Mouse (Mus musculus): Measurements from ENCODE around the gene Slc9a7. TPM values are rescaled to one million over a fixed set of nuclear protein-coding genes. Genes with fewer than 3 reads are reported as not detected.

Slc9a7 gene
- total RNA-seq (2015; ENCODE audit: low replicate concordance) (not detected in 2 replicates), total RNA-seq (2017; ENCODE audit: low replicate concordance) (4.7 TPM in 1 of 2 replicates, not detected in the other)

DNA sequence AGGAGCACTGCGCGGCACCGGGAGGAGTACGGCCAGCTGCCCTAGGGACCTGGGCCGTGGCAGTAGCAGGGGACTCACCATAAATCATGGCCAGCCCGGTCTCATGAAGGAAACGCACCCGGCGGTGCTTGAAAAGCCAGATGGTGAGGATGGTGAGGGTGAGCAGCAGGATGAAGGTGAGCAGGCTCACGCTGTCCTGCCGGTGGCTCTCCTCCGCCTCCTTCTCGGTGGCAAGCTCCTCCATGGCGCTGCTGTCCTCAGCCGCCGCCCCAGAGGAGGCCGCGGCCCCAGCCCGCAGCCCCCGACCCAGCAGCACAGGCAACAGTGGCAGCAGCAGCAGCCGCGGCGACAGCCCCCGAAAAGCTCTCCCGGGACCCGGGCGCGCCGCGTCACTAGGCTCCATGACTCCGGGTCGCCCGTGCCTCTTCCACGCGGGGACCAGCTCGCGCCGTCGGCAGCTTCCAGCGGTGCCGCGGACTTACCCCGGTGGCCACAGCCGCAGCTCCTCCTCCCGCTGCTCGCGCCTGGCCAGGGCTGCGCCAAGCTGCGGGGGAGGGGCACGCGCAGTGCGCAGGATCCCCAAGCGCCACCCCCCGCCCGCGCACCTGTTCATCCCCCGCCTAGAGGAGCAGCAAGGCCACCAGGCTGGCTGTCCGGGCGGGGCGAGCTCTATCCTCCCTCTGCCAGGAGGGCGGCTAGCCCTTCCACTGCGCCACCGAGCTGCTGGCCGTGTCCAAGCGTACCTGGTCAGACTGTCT is at the start of gene Slc9a7:
Slc9a7 (minus strand) TSS at position 526 of the 758 bp plus-strand sequence.
- ATAC-seq (replicated peaks; ENCODE audit: low FRiP score, poor library complexity, severe bottlenecking), result no peak

DNA sequence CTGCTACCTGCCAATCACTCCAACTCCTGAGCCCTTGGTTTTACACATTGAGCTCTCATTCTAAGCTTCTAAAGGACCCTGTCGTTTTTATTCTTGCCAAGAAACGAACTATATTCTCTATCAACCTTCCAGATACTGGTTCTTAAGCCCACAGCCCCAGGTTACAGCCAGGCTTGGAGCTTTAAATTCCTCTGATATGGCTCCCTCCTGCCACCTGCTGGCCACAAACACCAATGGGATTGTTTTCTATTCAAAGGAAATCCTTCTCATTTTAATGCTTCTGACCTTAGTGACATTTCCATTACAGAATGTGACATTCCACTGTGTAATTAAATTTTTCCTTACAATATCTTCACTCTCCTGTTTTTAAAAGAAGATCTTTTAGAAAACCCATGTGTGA is 44.1 kb upstream of the Slc9a7 start:
- no peak for ATAC-seq (replicated peaks; ENCODE audit: low FRiP score, poor library complexity, severe bottlenecking)

DNA sequence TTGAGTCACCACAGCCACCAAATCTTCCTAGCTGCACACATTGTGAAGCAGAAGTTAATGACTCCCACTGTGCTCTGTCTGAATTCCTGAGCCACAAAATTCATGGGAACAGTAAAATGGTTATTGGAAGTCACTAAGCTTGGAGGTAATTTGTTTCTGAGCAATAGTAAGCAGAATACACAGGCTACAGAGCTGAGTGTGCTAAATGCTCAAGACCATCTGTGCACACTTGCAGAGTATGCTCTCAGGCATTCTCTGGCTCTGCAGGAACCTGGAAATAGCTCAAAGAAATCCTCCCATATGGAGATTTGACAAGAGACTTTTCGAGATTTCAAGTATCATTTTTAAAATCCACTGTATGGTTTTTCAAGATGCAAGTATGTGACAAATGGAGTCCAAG is 41.1 kb upstream of the Slc9a7 start:
- no peak for ATAC-seq (replicated peaks; ENCODE audit: low FRiP score, poor library complexity, severe bottlenecking)

DNA sequence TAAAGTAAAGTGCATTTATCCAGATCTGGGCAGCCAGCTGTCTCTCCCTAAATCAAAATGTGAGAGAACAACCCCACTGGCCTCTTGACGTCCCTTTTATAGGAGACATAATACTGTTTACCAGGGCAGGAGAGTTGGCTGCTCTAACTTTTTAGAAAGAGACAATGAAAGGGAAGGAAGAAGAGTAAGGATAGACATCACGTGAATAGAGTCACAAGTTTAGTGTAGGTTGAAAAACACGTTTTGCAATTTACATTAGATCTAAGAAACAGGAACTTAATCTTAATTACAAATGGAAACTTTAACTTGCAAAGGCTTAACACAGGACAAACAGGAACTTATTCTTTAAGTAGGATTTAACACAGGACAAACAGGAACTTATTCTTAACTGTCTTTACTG is 15.6 kb upstream of the Slc9a7 start:
- no peak for ATAC-seq (replicated peaks; ENCODE audit: low FRiP score, poor library complexity, severe bottlenecking)

DNA sequence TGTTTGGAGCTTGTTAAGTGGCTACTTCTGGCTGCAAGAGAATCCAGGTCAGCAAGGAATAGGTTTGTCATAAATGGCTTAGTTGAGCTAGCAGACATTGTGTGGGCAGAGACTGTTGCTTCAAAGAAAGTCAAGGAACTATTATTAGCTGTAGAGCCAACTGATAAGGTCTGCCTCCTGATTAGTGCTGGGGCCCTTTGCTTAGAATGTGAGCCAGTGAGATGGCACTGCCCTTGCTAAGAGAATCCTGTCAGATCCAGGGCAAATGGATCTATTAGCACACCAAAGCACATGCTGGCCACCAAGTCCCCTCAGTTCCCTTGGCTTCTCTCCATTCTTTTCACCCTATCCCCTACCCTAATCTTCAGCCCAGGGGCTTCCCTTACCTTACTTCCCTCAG is 14.3 kb upstream of the Slc9a7 start:
- no peak for ATAC-seq (replicated peaks; ENCODE audit: low FRiP score, poor library complexity, severe bottlenecking)

DNA sequence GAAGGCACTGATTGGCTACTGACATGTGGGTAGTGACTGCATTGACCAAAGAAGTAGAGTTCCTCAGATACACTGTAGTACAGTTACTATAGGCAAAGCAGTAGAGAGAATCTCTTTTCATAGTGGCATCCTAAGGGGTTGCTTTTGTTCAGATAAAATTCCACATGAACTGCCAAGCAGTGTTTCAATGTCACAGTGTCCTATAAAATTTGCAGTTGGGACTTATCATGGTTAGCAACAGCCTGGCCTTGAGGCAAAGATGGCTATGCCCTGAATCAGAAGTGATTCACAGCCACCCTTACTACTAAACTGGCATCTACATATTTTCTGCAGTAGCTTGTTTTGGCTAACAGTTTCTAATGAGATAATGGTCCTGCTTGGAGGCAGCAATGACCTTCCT is 11.7 kb upstream of the Slc9a7 start:
- no peak for ATAC-seq (replicated peaks; ENCODE audit: low FRiP score, poor library complexity, severe bottlenecking)

DNA sequence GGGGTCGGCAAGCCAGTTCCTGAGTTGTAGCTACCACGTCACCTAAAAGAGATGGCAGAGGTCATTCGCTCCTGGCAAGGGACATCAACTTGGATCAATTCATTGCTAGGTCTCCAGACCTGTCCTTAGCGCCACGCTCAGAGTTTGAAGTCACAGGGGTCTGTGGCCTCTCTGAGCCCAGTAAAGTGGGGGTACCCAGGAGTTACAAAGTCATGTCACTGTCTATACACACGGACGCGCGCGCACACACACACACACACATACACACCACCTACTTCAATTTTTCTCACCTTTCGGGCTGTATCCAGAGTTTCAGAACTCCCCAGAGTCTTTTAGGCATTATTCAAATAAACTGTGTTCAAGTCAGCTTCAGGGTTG is 422 bp upstream of the Slc9a7 start:
- ATAC-seq (replicated peaks; ENCODE audit: low FRiP score, poor library complexity, severe bottlenecking), result no peak

DNA sequence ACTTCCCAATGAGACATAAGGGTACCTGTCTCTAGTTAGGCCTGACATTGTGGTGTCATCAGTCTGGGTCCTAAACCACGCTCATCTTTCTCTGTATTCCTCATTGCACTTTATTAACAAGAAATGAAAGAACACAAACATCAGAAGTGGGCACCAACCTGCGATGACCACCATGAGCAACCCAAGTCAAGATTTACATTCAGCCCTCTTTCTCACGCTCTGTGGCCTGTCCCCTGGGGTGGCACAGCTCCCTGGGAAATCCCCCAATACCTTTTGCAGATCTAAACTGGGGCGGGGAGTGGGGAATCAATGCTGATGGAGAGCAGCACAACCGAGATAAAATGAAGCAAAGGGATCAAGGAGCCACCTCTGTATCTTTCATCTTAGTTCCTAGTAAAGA is 892 bp downstream of the Slc9a7 start:
- ATAC-seq (replicated peaks; ENCODE audit: low FRiP score, poor library complexity, severe bottlenecking), result no peak

DNA sequence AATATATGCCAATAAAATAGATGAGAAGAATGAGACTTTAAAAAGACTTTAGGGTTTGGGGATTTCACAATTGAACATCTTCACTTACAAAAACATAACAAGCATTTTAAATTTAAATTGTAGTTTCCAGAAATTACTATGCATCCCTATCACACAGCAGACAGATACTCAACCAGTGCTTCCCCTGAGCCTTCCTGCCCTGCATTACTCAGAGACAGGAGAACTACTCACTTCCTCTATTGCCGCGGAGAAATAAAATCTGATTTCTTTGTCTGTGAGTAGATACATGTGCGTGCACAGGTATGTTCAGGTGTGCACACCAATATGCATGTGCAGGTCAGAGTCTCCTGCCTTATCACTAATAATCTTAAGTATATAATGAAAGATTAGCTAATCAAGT is 2.9 kb downstream of the Slc9a7 start:
- no peak for ATAC-seq (replicated peaks; ENCODE audit: low FRiP score, poor library complexity, severe bottlenecking)

DNA sequence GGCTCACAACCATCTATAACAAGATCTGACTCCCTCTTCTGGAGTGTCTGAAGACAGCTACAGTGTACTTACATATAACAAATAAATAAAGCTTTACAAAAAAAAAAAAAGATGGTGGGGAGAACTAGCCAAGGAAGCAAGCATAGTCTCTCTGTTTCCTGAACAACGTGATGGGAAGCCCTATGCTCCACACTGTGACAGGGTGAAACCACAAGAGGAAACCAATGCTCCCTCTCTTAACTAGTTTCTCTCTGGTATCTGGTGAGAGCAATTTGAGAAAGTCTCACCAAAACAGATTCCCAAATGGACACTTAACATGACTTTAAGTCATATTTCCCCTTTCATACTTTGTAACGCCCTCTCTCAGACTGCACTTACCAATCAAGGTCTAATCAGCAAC is 5.4 kb downstream of the Slc9a7 start:
- ATAC-seq (replicated peaks; ENCODE audit: low FRiP score, poor library complexity, severe bottlenecking), result no peak

DNA sequence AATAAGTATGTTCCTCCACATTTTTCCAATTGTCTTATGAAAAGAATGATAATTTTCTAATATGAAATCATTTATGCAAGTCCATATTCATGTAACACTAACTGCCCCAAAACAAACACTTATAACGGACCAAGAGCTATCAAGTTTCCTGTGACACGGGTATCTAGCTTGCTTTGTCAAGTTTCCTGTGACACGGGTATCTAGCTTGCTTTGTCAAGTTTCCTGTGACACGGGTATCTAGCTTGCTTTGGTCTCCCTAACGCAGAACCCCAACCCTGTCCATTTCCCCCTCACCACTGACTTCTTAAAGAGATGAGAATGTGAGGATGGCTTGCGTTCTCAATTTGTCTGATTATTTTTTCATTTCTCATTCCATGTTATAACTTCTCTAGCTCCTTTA is 12.2 kb downstream of the Slc9a7 start:
- no peak for ATAC-seq (replicated peaks; ENCODE audit: low FRiP score, poor library complexity, severe bottlenecking)

DNA sequence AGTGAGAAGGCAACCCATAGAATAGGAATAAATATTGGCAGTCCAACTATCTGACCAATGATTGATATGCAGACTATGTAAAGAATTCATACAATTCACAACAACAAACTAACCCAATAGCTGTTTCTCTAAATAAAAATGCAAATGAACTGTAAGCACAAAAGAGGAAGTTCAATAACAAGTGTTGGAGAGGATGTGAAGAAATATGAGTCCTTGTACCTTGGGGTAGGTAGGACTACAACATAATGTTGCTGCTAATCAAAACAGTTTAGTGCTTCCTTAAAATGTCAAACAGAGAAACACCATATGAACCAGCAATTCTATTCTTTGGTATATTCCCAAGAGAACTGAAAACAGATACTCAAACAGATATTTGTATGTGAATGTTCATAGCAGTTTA is 17.8 kb downstream of the Slc9a7 start:
- no peak for ATAC-seq (replicated peaks; ENCODE audit: low FRiP score, poor library complexity, severe bottlenecking)

DNA sequence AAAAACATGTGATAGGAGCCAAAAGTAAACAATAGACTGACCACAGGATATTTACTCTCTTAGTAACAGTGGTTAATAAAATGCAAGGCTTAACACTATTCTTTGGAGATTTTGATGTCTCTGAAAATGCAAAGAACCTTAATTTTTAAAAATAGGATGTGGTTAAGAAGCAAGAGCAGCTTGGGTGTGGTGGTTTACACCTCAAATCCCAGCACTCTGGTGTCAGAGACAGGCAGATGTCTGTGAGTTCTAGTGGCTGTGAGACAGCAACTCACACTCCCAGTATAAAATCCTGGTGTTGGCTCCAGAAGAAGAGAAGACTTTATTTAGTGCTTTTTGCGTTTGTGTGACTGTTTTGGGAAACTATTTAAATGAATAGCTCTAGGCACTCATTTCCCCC is 19.6 kb downstream of the Slc9a7 start:
- no peak for ATAC-seq (replicated peaks; ENCODE audit: low FRiP score, poor library complexity, severe bottlenecking)

DNA sequence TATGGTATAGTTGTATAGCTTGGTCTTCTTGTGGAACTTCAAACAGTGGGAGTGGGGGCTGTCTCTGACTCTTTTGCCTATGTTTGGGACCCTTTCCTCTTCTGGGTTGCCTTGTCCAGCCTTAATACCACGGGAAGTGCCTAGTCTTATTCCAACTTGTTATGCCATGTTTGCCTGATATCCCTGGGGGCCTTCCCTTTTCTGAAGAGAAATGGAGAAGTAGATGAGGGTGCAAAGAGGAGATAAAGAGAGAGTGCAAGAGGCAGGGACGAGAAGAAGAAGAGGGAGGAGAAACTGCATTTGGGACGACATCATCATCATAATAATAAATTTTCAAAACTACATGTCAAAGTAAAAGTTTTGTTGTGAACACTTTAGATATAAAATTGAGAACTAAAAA is 21.6 kb downstream of the Slc9a7 start:
- no peak for ATAC-seq (replicated peaks; ENCODE audit: low FRiP score, poor library complexity, severe bottlenecking)

DNA sequence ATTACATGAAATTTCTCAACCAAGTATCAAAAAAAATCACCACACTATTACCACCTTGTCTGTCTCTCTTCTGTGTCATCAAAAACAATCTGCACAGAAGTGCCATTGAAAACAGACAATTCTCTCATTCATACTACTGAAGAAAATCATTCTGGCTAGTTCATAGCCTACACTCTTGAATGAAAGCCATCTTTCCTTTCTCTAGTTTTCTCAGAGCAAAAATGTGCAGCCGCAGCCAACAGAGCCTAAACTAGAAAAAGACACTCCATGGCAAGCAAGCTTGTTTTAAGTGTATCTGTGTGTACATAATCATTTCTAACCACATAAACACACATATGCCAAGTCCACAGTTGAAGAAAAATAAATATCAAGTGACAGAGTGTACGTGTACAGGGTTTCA is 27.2 kb downstream of the Slc9a7 start:
- no peak for ATAC-seq (replicated peaks; ENCODE audit: low FRiP score, poor library complexity, severe bottlenecking)

DNA sequence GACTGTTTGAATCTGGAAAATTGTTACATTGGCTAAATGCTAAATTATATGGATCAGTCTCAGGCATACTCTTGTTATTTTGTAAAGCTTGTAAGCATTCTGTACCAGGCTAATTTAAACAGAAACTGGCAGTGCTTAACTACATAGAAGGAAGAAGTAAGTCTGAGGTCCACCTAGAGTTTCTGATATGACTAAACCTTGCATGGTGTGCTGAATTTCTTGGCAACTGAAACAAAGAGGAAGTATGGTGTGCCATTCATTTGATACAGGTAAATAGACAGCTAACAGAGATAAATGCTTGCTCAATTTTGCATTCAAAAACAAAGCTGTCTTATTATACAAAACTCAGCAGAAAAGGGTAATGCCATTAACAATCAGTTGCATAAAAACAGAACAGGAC is 63.5 kb downstream of the Slc9a7 start:
- no peak for ATAC-seq (replicated peaks; ENCODE audit: low FRiP score, poor library complexity, severe bottlenecking)

DNA sequence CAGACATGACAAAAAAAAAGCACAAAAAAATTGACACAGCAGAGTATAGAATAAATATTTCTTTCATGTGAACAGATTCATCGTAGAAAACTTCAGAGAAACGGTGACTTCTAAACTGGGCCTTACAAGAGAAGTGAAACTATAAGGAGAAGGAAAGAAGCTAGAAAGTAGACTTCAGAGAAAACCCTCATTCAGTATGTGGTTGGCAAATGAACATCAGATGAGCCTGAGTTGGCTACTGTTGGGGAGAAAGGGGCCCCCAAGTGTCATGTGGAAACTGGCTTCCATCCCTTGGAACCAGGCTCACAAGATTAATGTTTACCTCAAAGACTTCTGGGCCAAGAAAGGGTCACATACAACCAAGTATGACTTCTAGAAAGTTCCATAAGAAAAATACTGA is 70.1 kb downstream of the Slc9a7 start:
- no peak for ATAC-seq (replicated peaks; ENCODE audit: low FRiP score, poor library complexity, severe bottlenecking)

DNA sequence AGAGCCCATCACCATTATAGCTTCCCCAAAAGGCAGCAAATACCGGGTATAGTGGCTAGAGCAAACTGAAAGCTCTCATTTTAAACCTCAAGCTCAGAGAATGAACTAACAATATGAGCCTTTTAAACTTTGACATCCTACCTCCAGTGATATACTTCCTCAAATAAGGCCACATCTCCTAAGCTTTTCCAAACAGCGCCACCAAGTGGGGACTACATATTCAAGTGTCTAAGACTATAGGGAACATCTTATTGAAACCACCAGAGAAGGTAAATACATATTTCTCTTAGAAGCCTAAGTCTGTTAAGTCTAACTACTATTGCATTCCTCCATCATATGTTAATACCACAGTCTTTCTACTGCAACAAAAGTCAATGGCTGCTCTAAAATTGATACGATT is 106.0 kb downstream of the Slc9a7 start:
- ATAC-seq (replicated peaks; ENCODE audit: low FRiP score, poor library complexity, severe bottlenecking), result no peak

DNA sequence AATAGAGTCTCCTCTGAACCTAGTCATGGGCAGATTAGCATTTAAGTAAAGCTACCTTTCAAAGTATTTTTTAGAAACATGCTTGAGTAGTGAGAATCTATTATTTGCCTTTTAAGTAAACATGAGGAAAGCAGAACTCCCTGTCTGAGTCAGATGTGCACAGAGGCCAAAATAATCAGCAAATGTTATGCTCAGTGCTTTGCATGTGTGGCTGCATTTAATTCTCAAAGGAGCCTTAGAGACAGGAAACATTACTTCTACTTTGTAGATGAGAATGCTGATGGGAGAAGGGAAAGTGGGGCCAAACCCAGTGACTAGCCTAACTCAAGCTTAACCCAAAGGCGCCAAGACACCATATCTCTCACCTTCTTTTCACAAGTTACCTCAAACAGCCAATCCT is 114.8 kb downstream of the Slc9a7 start:
- no peak for ATAC-seq (replicated peaks; ENCODE audit: low FRiP score, poor library complexity, severe bottlenecking)

DNA sequence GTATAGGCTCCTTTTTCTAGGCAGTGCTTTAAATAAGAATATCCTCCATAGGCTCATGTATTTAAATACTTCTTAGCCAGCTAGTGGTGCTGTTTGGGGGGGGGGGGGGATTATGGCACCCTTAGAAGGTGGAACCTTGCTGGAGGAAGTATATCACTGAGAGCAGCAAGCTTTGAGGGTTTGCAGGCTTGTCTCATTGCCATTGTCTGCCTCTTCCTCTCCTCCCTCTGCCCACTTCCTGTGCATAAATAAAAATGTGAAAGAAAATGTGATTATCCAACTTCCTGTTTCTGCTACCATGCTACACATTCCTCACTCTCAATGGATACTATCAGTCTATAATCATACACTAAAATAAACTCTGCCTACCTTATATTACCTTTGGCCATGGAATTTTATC is 123.2 kb downstream of the Slc9a7 start:
- ATAC-seq (replicated peaks; ENCODE audit: low FRiP score, poor library complexity, severe bottlenecking), result no peak

DNA sequence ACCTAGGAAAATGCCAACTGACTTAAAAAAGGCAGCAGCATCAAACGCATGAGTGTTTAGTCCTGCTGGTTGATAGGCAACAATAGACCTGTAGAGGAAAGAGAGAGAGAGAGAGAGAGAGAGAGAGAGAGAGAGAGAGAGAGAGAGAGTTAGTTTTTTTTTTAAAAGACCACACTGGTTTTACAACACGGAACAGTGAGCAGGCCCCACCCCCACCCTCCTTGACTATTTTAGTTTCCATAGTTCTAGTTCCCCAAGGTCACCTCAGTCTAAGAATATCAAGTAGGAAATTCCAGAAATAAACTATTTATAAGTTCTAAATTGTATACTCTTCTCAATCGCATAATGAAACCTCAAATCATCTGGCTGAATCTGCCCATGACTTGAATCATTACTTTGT is 126.6 kb downstream of the Slc9a7 start:
- ATAC-seq (replicated peaks; ENCODE audit: low FRiP score, poor library complexity, severe bottlenecking), result no peak

DNA sequence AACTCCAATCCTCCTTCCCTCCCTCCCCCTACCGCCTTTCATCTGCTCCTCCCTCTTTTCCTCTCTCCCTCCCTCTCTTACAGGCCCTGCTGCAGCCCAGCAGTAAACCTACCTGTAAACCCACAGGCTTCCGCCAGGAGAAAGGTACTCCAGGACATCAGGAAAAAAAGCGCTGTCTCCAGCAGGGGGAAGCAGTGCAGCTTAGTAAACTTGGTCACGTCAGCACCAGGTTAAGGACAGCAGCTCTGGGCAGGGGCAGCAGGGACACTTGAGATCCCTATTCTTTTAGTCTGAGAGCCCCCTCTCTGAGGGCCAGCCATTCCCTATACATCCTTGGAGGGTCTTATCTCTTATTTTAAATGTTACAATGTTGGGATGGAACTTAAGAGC is 129.3 kb downstream of the Slc9a7 start:
- ATAC-seq (replicated peaks; ENCODE audit: low FRiP score, poor library complexity, severe bottlenecking), result no peak
